8 mouse cellular contexts compared by ENCODE assay signal in genomic region chr3:89266439-89266893, GRCm38 (mm10). TPM values are rescaled to one million over a fixed set of nuclear protein-coding genes. Genes with fewer than 3 reads are reported as not detected.
A peak's percentile ranks its signal among the peaks of the same experiment; 100 is the strongest.
DNase-seq lines count a peak whose midpoint lies in the region; ATAC-seq and TF ChIP-seq lines count a peak whose summit lies in the region.

No protein-coding gene starts in this region.

- no peaks in the 10 kb centered on the region for H3K36me3 ChIP-seq in ES-Bruce4 (ENCODE audit: control insufficient read depth, insufficient read depth, low read length, poor library complexity, severe bottlenecking)
- peaks cover 3% of the 10 kb centered on the region; the same call in 1 of the 2 replicates for H3K36me3 ChIP-seq in heart, postnatal 0 days (replicated peaks; ENCODE audit: control insufficient read depth, insufficient read depth, low read length)
- H3K36me3 ChIP-seq in lung, embryonic 14.5 days (ENCODE audit: insufficient read depth) = peaks cover 17% of the 10 kb centered on the region

- peak overlapping the region; percentile 83 for H3K4me2 ChIP-seq in heart, postnatal 0 days (ENCODE audit: low read depth, low read length)
- H3K4me2 ChIP-seq in lung, embryonic 14.5 days = peak overlapping the region; percentile 87

- H3K27ac ChIP-seq in ES-Bruce4 (ENCODE audit: insufficient read depth, low read length) = no peak overlapping the region
- H3K27ac ChIP-seq in heart, postnatal 0 days (ENCODE audit: low read depth) = peak overlapping the region; percentile 52; the same call in 1 of the 2 replicates
- peak overlapping the region; percentile 69 for H3K27ac ChIP-seq in lung, embryonic 14.5 days (ENCODE audit: low read depth)

- no peaks in the 10 kb centered on the region for H3K27me3 ChIP-seq in ES-Bruce4 (ENCODE audit: control insufficient read depth, insufficient read depth, low read length, poor library complexity, severe bottlenecking)
- no peaks in the 10 kb centered on the region for H3K27me3 ChIP-seq in heart, postnatal 0 days (ENCODE audit: control insufficient read depth, insufficient read depth, low read length)
- no peaks in the 10 kb centered on the region for H3K27me3 ChIP-seq in lung, embryonic 14.5 days (ENCODE audit: insufficient read depth, low read length)

- H3K4me1 ChIP-seq in ES-Bruce4 (ENCODE audit: control insufficient read depth, insufficient read depth, low read length) = peaks cover 2% of the 10 kb centered on the region
- H3K4me1 ChIP-seq in heart, postnatal 0 days (ENCODE audit: control insufficient read depth, insufficient read depth) = peaks cover 24% of the 10 kb centered on the region
- H3K4me1 ChIP-seq in lung, embryonic 14.5 days (ENCODE audit: insufficient read depth) = peaks cover 13% of the 10 kb centered on the region

- H3K9me3 ChIP-seq in ES-Bruce4 (replicated peaks; ENCODE audit: control insufficient read depth, insufficient read depth, low read length, poor library complexity, severe bottlenecking) = no peaks in the 10 kb centered on the region
- H3K9me3 ChIP-seq in heart, postnatal 0 days (replicated peaks; ENCODE audit: control insufficient read depth, low read length) = no peaks in the 10 kb centered on the region
- H3K9me3 ChIP-seq in lung, embryonic 14.5 days (ENCODE audit: low read depth, low read length) = no peaks in the 10 kb centered on the region

- peak; percentile 67 for DNase-seq in brain, embryonic 18.5 days (ENCODE audit: low read depth, low spot score)
- peak; percentile 76 for DNase-seq in heart, postnatal 0 days (ENCODE audit: low spot score)
- DNase-seq in kidney, postnatal 4 days = peak; percentile 80 to 86
- peak; percentile 94 for DNase-seq in lung, embryonic 14.5 days
- peak; percentile 84 for DNase-seq in thymus, postnatal 14 days

- TF ChIP-seq EP300 in ES-Bruce4 (IDR thresholded peaks at IDR 0.05; ENCODE audit: insufficient read depth, low read depth, low read length) = 0 out of 2 replicates have a peak, but pooled peaks have one; percentile 11
- no peak for TF ChIP-seq EP300 in heart, postnatal 0 days (IDR thresholded peaks at IDR 0.05; ENCODE audit: low read depth)

- no peak for TF ChIP-seq CTCF in ES-Bruce4 (IDR thresholded peaks at IDR 0.05; ENCODE audit: low read depth, low read length)
- TF ChIP-seq CTCF in heart, postnatal 0 days (IDR thresholded peaks at IDR 0.05; ENCODE audit: low read depth) = no peak
- no peak for TF ChIP-seq CTCF in lung, embryonic 14.5 days (IDR thresholded peaks at IDR 0.05; ENCODE audit: low read depth)

- H3K9ac ChIP-seq in ES-Bruce4 (ENCODE audit: low read depth, poor library complexity, severe bottlenecking) = peak overlapping the region; percentile 31
- H3K9ac ChIP-seq in heart, postnatal 0 days (replicated peaks; ENCODE audit: low read depth, low read length) = peak overlapping the region; percentile 71
- peak overlapping the region; percentile 89 for H3K9ac ChIP-seq in lung, embryonic 14.5 days

- 1% methylated on average over 20 of the region's 20 CpGs for WGBS in heart, postnatal 0 days
- under 1% methylated on average over 20 of the region's 20 CpGs for WGBS in lung, embryonic 14.5 days

- peak; percentile 90 for ATAC-seq in erythroid progenitor cell, adult 5-6 weeks (replicated peaks; ENCODE audit: low FRiP score, poor library complexity, severe bottlenecking)
- peak; percentile 76 for ATAC-seq in heart, postnatal 0 days (ENCODE audit: insufficient read depth, low read depth)
- peak; percentile 89 for ATAC-seq in lung, embryonic 14.5 days (ENCODE audit: insufficient read depth)
- peak; percentile 88 for ATAC-seq in neutrophil, adult 5-6 weeks (ENCODE audit: extremely low read depth, insufficient number of reproducible peaks, low FRiP score, poor library complexity, severe bottlenecking)

- TF ChIP-seq POLR2A in ES-Bruce4 (IDR thresholded peaks at IDR 0.05; ENCODE audit: insufficient read depth, low read length) = peak; percentile 81

- H3K4me3 ChIP-seq in ES-Bruce4 (ENCODE audit: low read depth, low read length) = peak overlapping the region; percentile 87
- H3K4me3 ChIP-seq in heart, postnatal 0 days (ENCODE audit: low read depth, low read length) = peak overlapping the region; percentile 68
- H3K4me3 ChIP-seq in lung, embryonic 14.5 days (ENCODE audit: low read depth, low read length) = peak overlapping the region; percentile 75

RNA-seq across cellular contexts. Expression of gene Slc50a1, which starts 3.9 kb away (rescaled TPM):
- 34.5 and 35.7 TPM in 2 replicates for polyA plus RNA-seq in ES-Bruce4 (2011; ENCODE audit: insufficient read depth, insufficient read length, low read depth, missing spikeins)
- total RNA-seq in erythroid progenitor cell, adult 5-6 weeks (2015; ENCODE audit: low replicate concordance) = 17.7 and 35.6 TPM in 2 replicates
- 3.7 and 9.7 TPM in 2 replicates for total RNA-seq in erythroid progenitor cell, adult 5-6 weeks (2017; ENCODE audit: low replicate concordance)
- total RNA-seq in heart, postnatal 0 days (2014; rRNA removed; ENCODE audit: low replicate concordance) = 33.7 and 54.2 TPM in 2 replicates
- 50.7 and 52.0 TPM in 2 replicates for polyA plus RNA-seq in heart, postnatal 0 days (2015; fragmentation: Nextera tagmentation; extraction: Ambion mirVana)
- 58.5 and 60.2 TPM in 2 replicates for polyA plus RNA-seq in lung, embryonic 14.5 days (2014; fragmentation: Nextera tagmentation; extraction: Ambion mirVana)
- total RNA-seq in neutrophil, adult 5-6 weeks (2017) = 99.3 and 112 TPM in 2 replicates

RNA-seq across cellular contexts. Expression of gene Dpm3, which starts 7.3 kb away (rescaled TPM):
- polyA plus RNA-seq in ES-Bruce4 (2011; ENCODE audit: insufficient read depth, insufficient read length, low read depth, missing spikeins) = 36.7 and 59.9 TPM in 2 replicates
- total RNA-seq in erythroid progenitor cell, adult 5-6 weeks (2015; ENCODE audit: low replicate concordance) = 16.8 and 18.4 TPM in 2 replicates
- total RNA-seq in erythroid progenitor cell, adult 5-6 weeks (2017; ENCODE audit: low replicate concordance) = 8.3 TPM in 1 of 2 replicates, not detected in the other
- 271 and 450 TPM in 2 replicates for total RNA-seq in heart, postnatal 0 days (2014; rRNA removed; ENCODE audit: low replicate concordance)
- polyA plus RNA-seq in heart, postnatal 0 days (2015; fragmentation: Nextera tagmentation; extraction: Ambion mirVana) = 80.3 and 85.9 TPM in 2 replicates
- 118 and 119 TPM in 2 replicates for polyA plus RNA-seq in lung, embryonic 14.5 days (2014; fragmentation: Nextera tagmentation; extraction: Ambion mirVana)
- total RNA-seq in neutrophil, adult 5-6 weeks (2017) = 25.7 and 30.4 TPM in 2 replicates

RNA-seq across cellular contexts. Expression of gene Efna1, which starts 14.5 kb away (rescaled TPM):
- 8.3 and 11.0 TPM in 2 replicates for polyA plus RNA-seq in ES-Bruce4 (2011; ENCODE audit: insufficient read depth, insufficient read length, low read depth, missing spikeins)
- total RNA-seq in erythroid progenitor cell, adult 5-6 weeks (2015; ENCODE audit: low replicate concordance) = not detected in 2 replicates
- not detected in 2 replicates for total RNA-seq in erythroid progenitor cell, adult 5-6 weeks (2017; ENCODE audit: low replicate concordance)
- 43.1 and 46.2 TPM in 2 replicates for total RNA-seq in heart, postnatal 0 days (2014; rRNA removed; ENCODE audit: low replicate concordance)
- 37.2 and 38.4 TPM in 2 replicates for polyA plus RNA-seq in heart, postnatal 0 days (2015; fragmentation: Nextera tagmentation; extraction: Ambion mirVana)
- polyA plus RNA-seq in lung, embryonic 14.5 days (2014; fragmentation: Nextera tagmentation; extraction: Ambion mirVana) = 68.3 and 70.4 TPM in 2 replicates
- 1.3 TPM in 1 of 2 replicates, not detected in the other for total RNA-seq in neutrophil, adult 5-6 weeks (2017)

RNA-seq across cellular contexts. Expression of gene Trim46, which starts 20.4 kb away (rescaled TPM):
- polyA plus RNA-seq in ES-Bruce4 (2011; ENCODE audit: insufficient read depth, insufficient read length, low read depth, missing spikeins) = 5.7 and 7.1 TPM in 2 replicates
- 1.3 TPM in 1 of 2 replicates, not detected in the other for total RNA-seq in erythroid progenitor cell, adult 5-6 weeks (2015; ENCODE audit: low replicate concordance)
- not detected in 2 replicates for total RNA-seq in erythroid progenitor cell, adult 5-6 weeks (2017; ENCODE audit: low replicate concordance)
- 0.08 and 0.62 TPM in 2 replicates for total RNA-seq in heart, postnatal 0 days (2014; rRNA removed; ENCODE audit: low replicate concordance)
- polyA plus RNA-seq in heart, postnatal 0 days (2015; fragmentation: Nextera tagmentation; extraction: Ambion mirVana) = 0.44 and 0.45 TPM in 2 replicates
- 5.7 and 6.3 TPM in 2 replicates for polyA plus RNA-seq in lung, embryonic 14.5 days (2014; fragmentation: Nextera tagmentation; extraction: Ambion mirVana)
- total RNA-seq in neutrophil, adult 5-6 weeks (2017) = 2.2 and 2.3 TPM in 2 replicates

RNA-seq across cellular contexts. Expression of gene Krtcap2, which starts 20.7 kb away (rescaled TPM):
- 163 and 164 TPM in 2 replicates for polyA plus RNA-seq in ES-Bruce4 (2011; ENCODE audit: insufficient read depth, insufficient read length, low read depth, missing spikeins)
- total RNA-seq in erythroid progenitor cell, adult 5-6 weeks (2015; ENCODE audit: low replicate concordance) = 39.0 and 64.2 TPM in 2 replicates
- total RNA-seq in erythroid progenitor cell, adult 5-6 weeks (2017; ENCODE audit: low replicate concordance) = 7.2 and 29.1 TPM in 2 replicates
- total RNA-seq in heart, postnatal 0 days (2014; rRNA removed; ENCODE audit: low replicate concordance) = 41.8 and 76.1 TPM in 2 replicates
- 192 and 216 TPM in 2 replicates for polyA plus RNA-seq in heart, postnatal 0 days (2015; fragmentation: Nextera tagmentation; extraction: Ambion mirVana)
- polyA plus RNA-seq in lung, embryonic 14.5 days (2014; fragmentation: Nextera tagmentation; extraction: Ambion mirVana) = 293 and 312 TPM in 2 replicates
- 52.2 and 53.9 TPM in 2 replicates for total RNA-seq in neutrophil, adult 5-6 weeks (2017)

Comparison
In these comparisons a context has a peak if more than half of its experiments do, and no peak if none do; other contexts are left out.
1. H3K9ac ChIP-seq: peak in every context shown above with its lines; median percentile 89 in lung, embryonic 14.5 days; 71 in heart, postnatal 0 days; 31 in ES-Bruce4.
2. RNA of gene Efna1, which starts 14.5 kb away (total RNA-seq): 43.1 to 46.2 TPM in heart, postnatal 0 days; 1.3 TPM in neutrophil, adult 5-6 weeks and not detected in erythroid progenitor cell, adult 5-6 weeks; every median in the first group is over 10 times any median in the second.
3. Peak in every context shown above with its lines, with median percentiles within 50 percentile points of each other: H3K4me3 ChIP-seq, DNase-seq and ATAC-seq.